Mouse (Mus musculus) ES-Bruce4 (cell line): Measurements from ENCODE around the gene Zfp110.
"Not testable (repeated sequence)": the region's sequence is repeated elsewhere in the genome, so short reads cannot be mapped to it uniquely, and the experiment has no call there.

ENCODE experiments used
- CTCF ChIP-seq: IDR thresholded peaks from one replicate; pipeline ENCODE4 v1.8.1; 2011; ENCODE audit warnings: low read depth, low read length
- POLR2A ChIP-seq: IDR thresholded peaks from one replicate; pipeline ENCODE4 v1.8.1; 2011; ENCODE audit warnings: low read length; ENCODE audit not compliant: insufficient read depth

GRCm38 (mm10) chr7:12880497-12880896 lies 45.9 kb downstream of the Zfp110 start:
- TF ChIP-seq POLR2A, CTCF: not testable (repeated sequence)
